ENCODE assay signal across 22 mouse cellular contexts in the genomic region with DNA sequence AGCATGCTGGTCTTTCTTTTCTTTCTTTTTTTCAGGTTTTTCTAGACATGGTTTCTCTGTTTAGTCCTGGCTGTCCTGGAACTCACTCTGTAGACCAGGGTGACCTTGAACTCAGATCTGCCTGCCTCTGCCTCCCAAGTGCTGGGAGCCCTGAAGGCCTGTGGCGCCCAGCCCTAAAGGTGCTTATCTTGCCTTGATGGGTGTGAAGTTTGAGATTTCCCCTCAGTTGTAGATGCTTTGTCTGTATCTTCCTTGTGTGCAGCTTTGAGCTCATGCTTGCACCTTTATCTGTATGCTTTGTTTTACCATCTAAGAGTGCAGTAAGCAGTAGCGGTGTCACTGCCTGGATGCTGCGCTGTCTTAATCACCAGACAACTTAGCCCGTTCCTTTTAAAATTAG. TPM values are rescaled to one million over a fixed set of nuclear protein-coding genes. Genes with fewer than 3 reads are reported as not detected.
"Had no signal": no experiment of that assay in that cellular context is flagged by ENCODE, and none has a peak within 500 bp of the region (broad histone marks: within the 10 kb centered on the region; RNA-seq: fewer than 3 reads in every experiment).

No protein-coding gene starts in this region.

- H3K4me2 ChIP-seq: lung, embryonic 15.5 days; midbrain, embryonic 11.5 days; midbrain, embryonic 13.5 days; midbrain, embryonic 15.5 days; neural tube, embryonic 12.5 days; stomach, embryonic 15.5 days had no signal

- H3K9me3 ChIP-seq: lung, embryonic 15.5 days; midbrain, embryonic 13.5 days; midbrain, embryonic 15.5 days; neural tube, embryonic 12.5 days; stomach, embryonic 15.5 days had no signal

- ATAC-seq: lung, postnatal 0 days; midbrain, embryonic 13.5 days; midbrain, embryonic 15.5 days had no signal

- DNase-seq: lung, adult 2 months; lung, postnatal 14 days; lung, postnatal 36 days; right cerebral cortex, postnatal 14 days; thymus, adult 2 months; thymus, postnatal 25 days; thymus, postnatal 4 days had no signal

- H3K9ac ChIP-seq: lung, embryonic 15.5 days; midbrain, embryonic 13.5 days; midbrain, embryonic 15.5 days; neural tube, embryonic 12.5 days; stomach, embryonic 15.5 days had no signal

- H3K4me3 ChIP-seq: lung, embryonic 15.5 days; midbrain, embryonic 13.5 days; midbrain, embryonic 15.5 days; neural tube, embryonic 12.5 days; stomach, embryonic 15.5 days had no signal

- H3K27me3 ChIP-seq: lung, embryonic 15.5 days; midbrain, embryonic 13.5 days; midbrain, embryonic 15.5 days; neural tube, embryonic 12.5 days; stomach, embryonic 15.5 days had no signal

- H3K27ac ChIP-seq: lung, embryonic 15.5 days; macrophage; midbrain, embryonic 13.5 days; midbrain, embryonic 15.5 days; neural tube, embryonic 12.5 days; stomach, embryonic 15.5 days; stomach, postnatal 0 days had no signal

RNA-seq across cellular contexts. Expression of a gene that starts 53.5 kb away (rescaled TPM):
- total RNA-seq: megakaryocyte, adult 5-6 weeks; midbrain, postnatal 0 days; monocyte, adult 5-6 weeks; neutrophil, adult 5-6 weeks had no signal
- polyA plus RNA-seq: lung, embryonic 15.5 days; lung, postnatal 0 days; macrophage; midbrain, embryonic 13.5 days; midbrain, embryonic 15.5 days; midbrain, postnatal 0 days; neural tube, embryonic 12.5 days; neural tube, embryonic 14.5 days; urinary bladder, adult 2 months had no signal
